In the genomic region with DNA sequence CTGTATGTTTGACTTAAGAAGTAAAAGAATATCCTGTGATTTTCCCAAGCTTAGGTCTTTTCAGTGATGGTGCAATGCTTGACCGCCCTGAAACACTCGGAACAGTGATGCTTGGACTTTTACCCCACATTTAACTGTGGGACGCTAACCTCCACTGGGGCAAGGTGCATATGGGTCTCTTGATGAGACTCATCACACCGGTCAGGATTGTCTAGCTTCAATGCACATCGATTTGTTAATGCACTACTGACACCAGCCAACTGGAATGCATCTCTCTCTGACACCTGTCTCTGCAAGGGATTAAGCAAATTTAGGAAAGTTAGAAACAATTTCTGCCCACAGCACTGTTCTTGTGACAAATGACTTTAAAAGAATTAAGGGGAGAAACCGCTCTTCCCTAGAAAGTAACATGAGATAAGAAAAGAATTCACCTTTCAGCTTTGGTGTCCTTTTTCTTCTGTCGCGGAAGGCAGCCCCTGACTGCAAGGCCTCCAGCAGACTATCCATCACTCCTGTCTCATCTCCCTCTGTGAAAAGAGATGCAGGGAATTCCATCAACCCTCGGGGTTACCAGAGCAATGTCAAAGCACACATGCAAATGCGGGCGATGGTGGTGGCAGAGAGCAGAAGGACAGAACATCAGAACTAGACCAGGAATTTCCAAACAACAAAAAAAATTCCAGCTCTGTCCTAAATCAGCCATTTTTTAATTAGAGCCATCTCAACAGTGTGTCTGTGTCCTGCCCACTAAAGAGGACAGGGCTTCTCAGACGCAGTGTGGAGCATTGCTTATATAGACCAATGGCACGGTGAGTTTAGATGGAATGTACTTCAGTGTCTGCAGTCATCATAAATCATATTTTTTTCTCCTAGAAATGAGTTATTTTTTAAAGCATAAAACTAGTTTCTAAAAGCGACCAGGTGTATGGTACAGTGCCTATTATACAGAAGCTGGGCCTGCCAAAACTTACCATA, we compare ENCODE assay signal across 26 mouse cellular contexts.
DNase-seq lines count a peak whose midpoint lies in the region; ATAC-seq and TF ChIP-seq lines count a peak whose summit lies in the region.
"Had no signal": no experiment of that assay in that cellular context is flagged by ENCODE, and none has a peak within 500 bp of the region (broad histone marks: within the 10 kb centered on the region; RNA-seq: fewer than 3 reads in every experiment).

No protein-coding gene starts in this region.

- no peaks in the 10 kb centered on the region for H3K27me3 ChIP-seq in hindbrain, embryonic 12.5 days
- H3K27me3 ChIP-seq in hindbrain, postnatal 0 days (ENCODE audit: insufficient read depth, low read length), result no peaks in the 10 kb centered on the region
- no peaks in the 10 kb centered on the region for H3K27me3 ChIP-seq in kidney, postnatal 0 days (ENCODE audit: insufficient read depth, low read length)
- H3K27me3 ChIP-seq: CH12.LX; heart, embryonic 13.5 days had no signal

- 46% methylated on average over 14 of the region's 14 CpGs for WGBS in hindbrain, embryonic 12.5 days
- WGBS in hindbrain, postnatal 0 days, result 51% methylated on average over 14 of the region's 14 CpGs
- 50% methylated on average over 14 of the region's 14 CpGs for WGBS in kidney, postnatal 0 days

- H3K36me3 ChIP-seq in hindbrain, embryonic 12.5 days, result no peaks in the 10 kb centered on the region
- H3K36me3 ChIP-seq in hindbrain, postnatal 0 days (ENCODE audit: insufficient read depth, low read length), result no peaks in the 10 kb centered on the region
- H3K36me3 ChIP-seq in kidney, postnatal 0 days (ENCODE audit: insufficient read depth, low read length), result no peaks in the 10 kb centered on the region
- H3K36me3 ChIP-seq: heart, embryonic 13.5 days had no signal

- H3K4me3 ChIP-seq in hindbrain, embryonic 12.5 days, result no peak overlapping the region
- no peak overlapping the region for H3K4me3 ChIP-seq in hindbrain, postnatal 0 days (ENCODE audit: low read length)
- H3K4me3 ChIP-seq in kidney, postnatal 0 days (replicated peaks; ENCODE audit: low read depth, low read length), result no peak overlapping the region
- H3K4me3 ChIP-seq: erythroblast, embryonic 14.5 days; heart, embryonic 13.5 days had no signal

- ATAC-seq in hindbrain, embryonic 12.5 days (ENCODE audit: low FRiP score), result 0 out of 2 replicates have a peak, but pooled peaks have one; percentile 43
- ATAC-seq in hindbrain, postnatal 0 days, result no peak; the same call in 1 of the 2 replicates
- ATAC-seq in kidney, postnatal 0 days (replicated peaks; ENCODE audit: low FRiP score, low read depth), result peak; percentile 57
- ATAC-seq: activated CD4-positive, CD25-positive, alpha-beta regulatory T cell, adult 4 months; midbrain, embryonic 16.5 days had no signal

- TF ChIP-seq CTCF in hindbrain, postnatal 0 days (IDR thresholded peaks at IDR 0.05; ENCODE audit: low read depth), result no peak
- no peak for TF ChIP-seq CTCF in kidney, postnatal 0 days (IDR thresholded peaks at IDR 0.05; ENCODE audit: low read depth)

- H3K9ac ChIP-seq in hindbrain, embryonic 12.5 days, result no peak overlapping the region
- no peak overlapping the region for H3K9ac ChIP-seq in hindbrain, postnatal 0 days (replicated peaks; ENCODE audit: low read length)
- no peak overlapping the region for H3K9ac ChIP-seq in kidney, postnatal 0 days (ENCODE audit: low read depth, low read length)
- H3K9ac ChIP-seq: heart, embryonic 13.5 days; liver, embryonic 14.5 days had no signal

- H3K27ac ChIP-seq in hindbrain, embryonic 12.5 days, result no peak overlapping the region
- no peak overlapping the region for H3K27ac ChIP-seq in hindbrain, postnatal 0 days
- H3K27ac ChIP-seq in kidney, postnatal 0 days, result no peak overlapping the region
- H3K27ac ChIP-seq: heart, embryonic 13.5 days; liver, embryonic 14.5 days; macrophage had no signal

- no peak overlapping the region for H3K4me2 ChIP-seq in hindbrain, embryonic 12.5 days (replicated peaks)
- no peak overlapping the region for H3K4me2 ChIP-seq in hindbrain, postnatal 0 days (ENCODE audit: low read depth, low read length)
- no peak overlapping the region for H3K4me2 ChIP-seq in kidney, postnatal 0 days (ENCODE audit: low read length)
- H3K4me2 ChIP-seq: heart, embryonic 13.5 days had no signal

- H3K4me1 ChIP-seq in hindbrain, embryonic 12.5 days, result no peaks in the 10 kb centered on the region
- H3K4me1 ChIP-seq in hindbrain, postnatal 0 days (ENCODE audit: insufficient read depth, low read length), result no peaks in the 10 kb centered on the region
- no peaks in the 10 kb centered on the region for H3K4me1 ChIP-seq in kidney, postnatal 0 days (replicated peaks; ENCODE audit: insufficient read depth, low read length)

- H3K9me3 ChIP-seq in hindbrain, embryonic 12.5 days (replicated peaks), result no peaks in the 10 kb centered on the region
- no peaks in the 10 kb centered on the region for H3K9me3 ChIP-seq in hindbrain, postnatal 0 days (ENCODE audit: low read length)
- no peaks in the 10 kb centered on the region for H3K9me3 ChIP-seq in kidney, postnatal 0 days (replicated peaks; ENCODE audit: low read length)
- H3K9me3 ChIP-seq: heart, embryonic 13.5 days had no signal

- no peak for DNase-seq in hindbrain, postnatal 0 days (ENCODE audit: low spot score)
- peak; percentile 56 for DNase-seq in kidney, postnatal 0 days (ENCODE audit: low spot score)
- DNase-seq in kidney, adult 8-10 months, result no peak
- peak; percentile 43 for DNase-seq in embryo, embryonic 11 days
- peak; percentile 77 for DNase-seq in mesoderm, embryonic 11.5 days (ENCODE audit: low read depth, low spot score)
- DNase-seq in left cerebral cortex, adult 9 months (ENCODE audit: low spot score in 2 of 2), result no peak
- no peak for DNase-seq in left cerebral cortex, adult 8-10 months (ENCODE audit: low spot score in 2 of 2)
- DNase-seq: adrenal gland, adult 2 months; cerebellum, adult 18-20 months; cerebellum, postnatal 10 days; gastrocnemius, postnatal 10 days; heart, postnatal 10 days; kidney, postnatal 25 days; liver; lung, adult 2 months; lung, postnatal 10 days; retina, postnatal 1 day; right cerebral cortex, postnatal 14 days had no signal

Comparison
In these comparisons a context has a peak if more than half of its experiments do, and no peak if none do; other contexts are left out.
1. DNase-seq: peak in kidney, postnatal 0 days (single experiment), embryo, embryonic 11 days (single experiment) and mesoderm, embryonic 11.5 days (single experiment); none in hindbrain, postnatal 0 days (single experiment), kidney, adult 8-10 months (0 of 2), left cerebral cortex, adult 9 months (0 of 2) and left cerebral cortex, adult 8-10 months (0 of 2).